Mouse (Mus musculus) liver, embryonic 16.5 days (tissue): ENCODE measurements around the gene Pccb. TPM values are rescaled to one million over a fixed set of nuclear protein-coding genes. Genes with fewer than 3 reads are reported as not detected.

Experiments
- ATAC-seq: fragments of 200-750 bp; cut with Nextera tagmentation; 2 replicates; pipeline ENCODE4 v1.8.0; 2017; ENCODE audit warnings: low read depth, mild to moderate bottlenecking, moderate number of reproducible peaks, moderate library complexity
- H3K27ac ChIP-seq: fragments of 300-500 bp; sonication (generic); 2 replicates; pipeline ENCODE4 v1.5.1; 2014; ENCODE audit warnings: mild to moderate bottlenecking, low read length
- H3K27me3 ChIP-seq: fragments of 300-500 bp; sonication (generic); 2 replicates; pipeline ENCODE4 v1.6.1; 2014; ENCODE audit warnings: low read depth, low read length, mixed read lengths; ENCODE audit not compliant: control insufficient read depth, insufficient read depth
- H3K36me3 ChIP-seq: fragments of 300-500 bp; sonication (generic); 2 replicates; pipeline ENCODE4 v1.6.1; 2014; ENCODE audit warnings: mild to moderate bottlenecking; ENCODE audit not compliant: control insufficient read depth, insufficient read depth
- H3K4me1 ChIP-seq: fragments of 300-500 bp; sonication (generic); 2 replicates; pipeline ENCODE4 v1.6.1; 2014; ENCODE audit warnings: low read depth, low read length, mixed read lengths; ENCODE audit not compliant: control insufficient read depth
- H3K4me2 ChIP-seq: fragments of 300-500 bp; sonication (generic); 2 replicates; pipeline ENCODE4 v1.6.1; 2014; ENCODE audit warnings: low read depth, low read length, mixed read lengths
- H3K4me3 ChIP-seq: fragments of 300-500 bp; sonication (generic); 2 replicates; pipeline ENCODE4 v1.5.1; 2014; ENCODE audit warnings: low read depth, mild to moderate bottlenecking, low read length
- H3K9ac ChIP-seq: fragments of 300-500 bp; sonication (generic); 2 replicates; pipeline ENCODE4 v1.6.1; 2014; ENCODE audit warnings: low read depth, low read length
- H3K9me3 ChIP-seq: fragments of 300-500 bp; sonication (generic); replicated peaks from 2 replicates; pipeline ENCODE4 v1.6.1; 2016; ENCODE audit warnings: low read length; ENCODE audit not compliant: control insufficient read depth
- WGBS: fragments of 180-500 bp; shearing (Covaris S2); extraction: QIAGEN DNeasy Blood & Tissue Kit; methylation state at CpG from one replicate; pipeline ENCODE4 v1.1.7; 2014; ENCODE audit not compliant: insufficient replicate concordance; 5-methylcytosine and 5-hydroxymethylcytosine counted together
- polyA plus RNA-seq: library from polyadenylated mRNA; unstranded; fragments of >200 nt; fragmentation: Nextera tagmentation; extraction: Ambion mirVana; gene quantifications from 2 replicates; pipeline ENCODE4 v1.2.1, GENCODE M21; 2015

Pccb gene
- polyA plus RNA-seq, 1 experiment from 2014 or later = 8.8 TPM

DNA sequence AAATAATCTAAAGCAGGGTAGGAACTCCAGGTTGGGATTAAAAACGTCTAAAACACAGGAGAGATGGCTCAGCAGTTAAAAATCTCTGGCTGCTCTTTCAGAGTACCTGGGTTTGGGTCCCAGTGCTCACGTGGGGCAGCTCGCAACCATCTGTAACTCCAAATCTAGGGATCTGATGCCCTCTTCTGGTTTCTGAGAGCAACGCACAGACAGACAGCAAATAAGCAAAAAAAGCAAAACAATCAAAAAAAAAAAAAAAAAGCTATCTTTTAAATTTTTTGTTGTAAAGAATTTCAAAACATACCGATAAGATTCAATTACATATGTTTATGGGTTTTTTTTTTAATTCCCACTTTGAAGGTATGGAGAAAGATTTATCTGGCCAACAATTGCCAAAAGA lies 31.4 kb downstream of the Pccb start:
- ATAC-seq = no peak
- no peak overlapping the region for H3K4me3 ChIP-seq
- no peak overlapping the region for H3K27ac ChIP-seq
- no peak overlapping the region for H3K9ac ChIP-seq
- no peaks in the 10 kb centered on the region; the same call in 1 of the 2 replicates for H3K9me3 ChIP-seq
- 74% methylated on average over 5 of the region's 5 CpGs for WGBS
- H3K4me2 ChIP-seq = no peak overlapping the region
- no peaks in the 10 kb centered on the region; the same call in 1 of the 2 replicates for H3K36me3 ChIP-seq
- no peaks in the 10 kb centered on the region for H3K4me1 ChIP-seq
- H3K27me3 ChIP-seq = no peaks in the 10 kb centered on the region

DNA sequence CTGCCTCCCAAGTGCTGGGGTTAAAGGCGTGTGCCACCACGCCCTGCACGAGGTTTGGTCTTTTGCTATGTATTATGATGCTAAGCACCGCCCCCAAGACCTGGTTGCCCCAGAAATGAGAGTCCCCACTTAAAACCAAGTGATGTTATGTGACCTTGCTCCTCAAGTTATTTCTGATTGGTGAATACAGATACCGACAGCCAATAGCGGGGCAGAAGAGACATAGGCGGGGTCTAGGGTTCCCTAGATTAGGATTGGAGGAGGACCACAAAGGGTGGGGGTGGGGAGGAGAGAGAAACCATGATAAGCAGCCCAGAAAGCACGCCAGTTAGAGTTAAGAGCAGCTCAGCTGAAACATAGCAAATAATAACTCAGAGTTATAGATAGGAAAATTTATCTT lies 31.9 kb downstream of the Pccb start:
- no peaks in the 10 kb centered on the region; the same call in 1 of the 2 replicates for H3K9me3 ChIP-seq
- no peak overlapping the region for H3K4me2 ChIP-seq
- no peaks in the 10 kb centered on the region for H3K4me1 ChIP-seq
- no peaks in the 10 kb centered on the region; the same call in 1 of the 2 replicates for H3K36me3 ChIP-seq
- no peak for ATAC-seq
- no peak overlapping the region for H3K27ac ChIP-seq
- WGBS = 79% methylated on average over 8 of the region's 8 CpGs
- no peaks in the 10 kb centered on the region for H3K27me3 ChIP-seq
- no peak overlapping the region for H3K9ac ChIP-seq
- H3K4me3 ChIP-seq = no peak overlapping the region

- Histone ChIP-seq H3K27me3 (no peaks in the 10 kb centered on the region), H3K36me3 (no peaks in the 10 kb centered on the region; the same call in 1 of the 2 replicates), H3K4me3 (no peak overlapping the region), H3K4me2 (no peak overlapping the region), H3K27ac (no peak overlapping the region), H3K4me1 (no peaks in the 10 kb centered on the region), H3K9ac (no peak overlapping the region), H3K9me3 (no peaks in the 10 kb centered on the region; the same call in 1 of the 2 replicates)
- 81% methylated on average over 4 of the region's 4 CpGs for WGBS
- ATAC-seq = no peak
These were observed 32.6 kb downstream of the Pccb start for GRCm38 (mm10) chr9:101002053-101002452.

DNA sequence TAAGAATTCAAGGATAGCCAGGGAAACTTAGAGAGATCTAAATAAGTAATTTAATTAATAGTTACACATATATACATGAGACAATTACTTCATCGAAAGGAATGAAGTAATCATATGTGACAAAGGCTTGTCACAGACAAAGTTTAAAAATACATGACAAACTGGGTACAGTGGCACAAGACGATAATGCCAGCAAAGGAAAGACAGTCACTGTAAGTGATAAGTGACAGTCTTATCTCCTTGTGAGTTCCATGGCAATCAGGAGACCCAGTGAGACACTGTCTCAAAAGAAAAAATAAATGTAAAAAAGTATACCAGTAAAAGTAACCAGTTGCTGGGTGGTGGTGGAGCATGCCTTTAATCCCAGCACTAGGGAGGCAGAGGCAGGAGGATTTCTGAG lies 37.6 kb downstream of the Pccb start:
- peak; percentile 62 for ATAC-seq
- Histone ChIP-seq H3K36me3 (no peaks in the 10 kb centered on the region), H3K9ac (no peak overlapping the region), H3K9me3 (no peaks in the 10 kb centered on the region), H3K27ac (no peak overlapping the region), H3K4me3 (no peak overlapping the region), H3K4me2 (no peak overlapping the region), H3K27me3 (no peaks in the 10 kb centered on the region), H3K4me1 (no peaks in the 10 kb centered on the region; the same call in 1 of the 2 replicates)
- 30% methylated on average over 2 of the region's 2 CpGs for WGBS

GRCm38 (mm10) chr9:100993937-100994336 lies 40.8 kb downstream of the Pccb start:
- H3K4me2 ChIP-seq = no peak overlapping the region
- H3K36me3 ChIP-seq = no peaks in the 10 kb centered on the region
- H3K9me3 ChIP-seq = no peaks in the 10 kb centered on the region
- no peak overlapping the region for H3K9ac ChIP-seq
- H3K27me3 ChIP-seq = no peaks in the 10 kb centered on the region
- H3K4me3 ChIP-seq = no peak overlapping the region
- 78% methylated on average over 4 of the region's 4 CpGs for WGBS
- no peak overlapping the region for H3K27ac ChIP-seq
- no peaks in the 10 kb centered on the region; the same call in 1 of the 2 replicates for H3K4me1 ChIP-seq
- ATAC-seq = no peak

- H3K4me3 ChIP-seq = no peak overlapping the region
- no peaks in the 10 kb centered on the region for H3K9me3 ChIP-seq
- no peak for ATAC-seq
- H3K36me3 ChIP-seq = no peaks in the 10 kb centered on the region
- no peaks in the 10 kb centered on the region; the same call in 1 of the 2 replicates for H3K4me1 ChIP-seq
- no peak overlapping the region for H3K9ac ChIP-seq
- H3K27me3 ChIP-seq = no peaks in the 10 kb centered on the region
- WGBS = 82% methylated on average over 2 of the region's 2 CpGs
- H3K27ac ChIP-seq = no peak overlapping the region
- no peak overlapping the region for H3K4me2 ChIP-seq
These were observed 42.5 kb downstream of the Pccb start for GRCm38 (mm10) chr9:100992191-100992590.

GRCm38 (mm10) chr9:100991321-100991720 lies 43.4 kb downstream of the Pccb start:
- no peak overlapping the region for H3K9ac ChIP-seq
- H3K36me3 ChIP-seq = no peaks in the 10 kb centered on the region
- no peak overlapping the region for H3K27ac ChIP-seq
- H3K9me3 ChIP-seq = no peaks in the 10 kb centered on the region
- ATAC-seq = no peak
- WGBS = 76% methylated on average over 2 of the region's 2 CpGs
- no peak overlapping the region for H3K4me3 ChIP-seq
- H3K4me1 ChIP-seq = no peaks in the 10 kb centered on the region; the same call in 1 of the 2 replicates
- no peak overlapping the region for H3K4me2 ChIP-seq
- H3K27me3 ChIP-seq = no peaks in the 10 kb centered on the region

- Histone ChIP-seq H3K9ac (no peak overlapping the region), H3K4me1 (no peaks in the 10 kb centered on the region; the same call in 1 of the 2 replicates), H3K36me3 (no peaks in the 10 kb centered on the region), H3K9me3 (no peaks in the 10 kb centered on the region), H3K4me3 (no peak overlapping the region), H3K27ac (no peak overlapping the region), H3K4me2 (no peak overlapping the region), H3K27me3 (no peaks in the 10 kb centered on the region)
- ATAC-seq = no peak
- 73% methylated on average over 5 of the region's 5 CpGs for WGBS
These were observed 44.1 kb downstream of the Pccb start for GRCm38 (mm10) chr9:100990609-100991008.

DNA sequence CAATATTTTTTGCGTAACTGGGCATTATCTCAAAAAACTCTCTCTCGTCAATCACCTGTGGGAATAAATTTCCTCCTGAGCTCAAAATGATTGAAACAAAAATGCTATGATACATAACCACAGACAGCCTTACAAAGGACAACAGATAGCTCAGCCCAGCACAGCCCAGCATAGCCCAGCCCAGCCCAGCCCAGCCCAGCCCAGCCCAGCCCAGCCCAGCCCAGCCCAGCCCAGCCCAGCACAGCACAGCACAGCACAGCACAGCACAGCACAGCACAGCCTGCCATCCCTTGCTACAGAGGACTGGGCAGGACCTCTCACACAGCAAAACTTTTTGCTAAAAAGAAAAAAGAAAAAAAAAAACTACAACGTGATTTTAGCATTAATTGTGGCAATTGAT lies 46.8 kb downstream of the Pccb start:
- WGBS = 67% methylated on average over 3 of the region's 3 CpGs
- no peak overlapping the region for H3K4me3 ChIP-seq
- no peak overlapping the region for H3K4me2 ChIP-seq
- peak; percentile 60 for ATAC-seq
- no peaks in the 10 kb centered on the region for H3K36me3 ChIP-seq
- no peaks in the 10 kb centered on the region; the same call in 1 of the 2 replicates for H3K4me1 ChIP-seq
- no peaks in the 10 kb centered on the region for H3K27me3 ChIP-seq
- H3K27ac ChIP-seq = no peak overlapping the region
- H3K9me3 ChIP-seq = no peaks in the 10 kb centered on the region
- H3K9ac ChIP-seq = no peak overlapping the region
